Mouse (Mus musculus) cerebellum, adult 2 months (tissue): ENCODE measurements around the gene Phospho2.

Source experiments
- CTCF ChIP-seq: fragments of 200-500 bp; IDR thresholded peaks from 2 replicates; pipeline ENCODE4 v1.5.1; 2011; ENCODE audit warnings: low read depth, mild to moderate bottlenecking, control low read depth, low read length, moderate library complexity, borderline replicate concordance; ENCODE audit not compliant: insufficient read depth
- POLR2A ChIP-seq: fragments of 200-500 bp; IDR thresholded peaks from 2 replicates; pipeline ENCODE4 v1.6.1; 2011; ENCODE audit warnings: low read length, control low read depth, borderline replicate concordance; ENCODE audit not compliant: insufficient read depth

DNA sequence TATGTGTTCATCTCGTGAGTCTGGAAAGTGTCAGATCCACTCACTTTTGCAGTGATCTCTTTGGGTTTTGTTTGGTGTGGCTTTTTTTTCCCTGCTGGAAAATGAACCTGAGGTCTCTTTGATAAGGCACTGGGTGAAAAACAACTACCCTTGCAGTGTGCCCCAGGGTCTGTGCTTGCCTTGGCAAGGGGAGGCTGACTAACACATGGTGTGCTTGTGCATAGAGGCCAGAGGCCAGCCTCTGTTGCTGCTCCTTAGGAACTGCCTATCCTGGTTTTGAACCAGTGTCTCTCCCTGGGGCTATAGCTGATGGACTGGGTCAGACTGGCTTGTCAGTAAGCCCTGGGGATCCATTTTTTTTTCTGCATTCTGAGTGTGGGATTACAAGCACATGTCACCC, 30.8 kb downstream of the Phospho2 start:
- TF ChIP-seq POLR2A (no peak), CTCF (no peak)
